Mouse (Mus musculus): Measurements from ENCODE around the gene Rpl3.

GRCm38 (mm10) chr15:80037255-80038109 is 54.2 kb downstream of the Rpl3 start:
- no peak for TF ChIP-seq TAL1 (IDR thresholded peaks at IDR 0.05; ENCODE audit: low read length)
- TF ChIP-seq GATA1 (IDR thresholded peaks at IDR 0.05; ENCODE audit: low read length), result no peak

Data from erythroblast, embryonic 14.5 days (primary cell).